Mouse (Mus musculus) C2C12 (cell line): Measurements from ENCODE around the gene Hp1bp3.

ENCODE experiments used
- CTCF ChIP-seq: IDR thresholded peaks from one replicate; pipeline ENCODE4 v1.5.1; 2011; ENCODE audit not compliant: control insufficient read depth, insufficient read depth, insufficient read length
- MAX ChIP-seq: IDR thresholded peaks from one replicate; pipeline ENCODE4 v1.6.1; 2011; ENCODE audit warnings: mild to moderate bottlenecking, control low read depth
- USF1 ChIP-seq: IDR thresholded peaks from one replicate; pipeline ENCODE4 v1.6.1; 2011; ENCODE audit warnings: low read depth, mild to moderate bottlenecking, control low read depth, moderate library complexity

DNA sequence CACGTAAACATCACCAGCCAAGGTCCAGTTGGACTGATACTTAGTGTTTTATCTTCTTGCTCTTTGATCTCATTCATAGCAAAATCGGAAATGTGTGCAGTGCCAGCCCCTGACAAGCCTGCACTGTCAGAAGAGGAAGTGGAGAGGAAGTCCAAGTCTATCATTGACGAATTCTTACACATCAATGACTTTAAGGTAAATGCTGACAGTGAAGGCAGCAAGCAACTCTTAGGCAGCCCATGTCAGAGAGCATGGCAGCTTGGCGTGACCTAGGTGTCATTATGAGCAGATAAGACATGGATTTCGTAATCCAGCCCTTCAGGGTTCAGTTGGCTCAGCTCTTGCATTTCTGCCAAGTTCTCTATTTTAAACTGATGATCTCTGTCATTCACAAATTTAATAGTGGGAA, 31.5 kb upstream of the Hp1bp3 start:
- TF ChIP-seq CTCF (no peak), USF1 (no peak), MAX (no peak)
